Mouse (Mus musculus) neural tube, embryonic 15.5 days (tissue): ENCODE measurements around the gene Tnip1. TPM values are rescaled to one million over a fixed set of nuclear protein-coding genes. Genes with fewer than 3 reads are reported as not detected.
"Not testable (repeated sequence)": the region's sequence is repeated elsewhere in the genome, so short reads cannot be mapped to it uniquely, and the experiment has no call there.

ENCODE experiments used
- ATAC-seq: fragments of 200-750 bp; cut with Nextera tagmentation; 2 replicates; pipeline ENCODE4 v1.8.0; 2017; ENCODE audit warnings: mild to moderate bottlenecking, moderate TSS enrichment, moderate library complexity; ENCODE audit not compliant: low FRiP score
- H3K27ac ChIP-seq: fragments of 300-500 bp; sonication (generic); replicated peaks from 2 replicates; pipeline ENCODE4 v1.5.1; 2015; ENCODE audit warnings: mild to moderate bottlenecking, inconsistent platforms
- H3K27me3 ChIP-seq: fragments of 300-500 bp; sonication (generic); replicated peaks from 2 replicates; pipeline ENCODE4 v1.6.1; 2015; ENCODE audit warnings: inconsistent platforms
- H3K36me3 ChIP-seq: fragments of 300-500 bp; sonication (generic); 2 replicates; pipeline ENCODE4 v1.6.1; 2015; ENCODE audit warnings: inconsistent platforms
- H3K4me1 ChIP-seq: fragments of 300-500 bp; sonication (generic); 2 replicates; pipeline ENCODE4 v1.6.1; 2015; ENCODE audit warnings: inconsistent platforms
- H3K4me2 ChIP-seq: fragments of 300-500 bp; sonication (generic); 2 replicates; pipeline ENCODE4 v1.6.1; 2015; ENCODE audit warnings: inconsistent platforms, mild to moderate bottlenecking, moderate library complexity
- H3K4me3 ChIP-seq: fragments of 300-500 bp; sonication (generic); replicated peaks from 2 replicates; pipeline ENCODE4 v1.5.1; 2015; ENCODE audit warnings: mild to moderate bottlenecking, inconsistent platforms
- H3K9ac ChIP-seq: fragments of 300-500 bp; sonication (generic); replicated peaks from 2 replicates; pipeline ENCODE4 v1.6.1; 2015; ENCODE audit warnings: mild to moderate bottlenecking, inconsistent platforms
- H3K9me3 ChIP-seq: fragments of 300-500 bp; sonication (generic); replicated peaks from 2 replicates; pipeline ENCODE4 v1.6.1; 2016; ENCODE audit warnings: inconsistent platforms
- WGBS: fragments of 180-500 bp; shearing (Covaris S2); methylation state at CpG from one replicate; pipeline ENCODE4 v1.1.7; 2015; ENCODE audit warnings: mixed read lengths; 5-methylcytosine and 5-hydroxymethylcytosine counted together
- polyA plus RNA-seq: library from polyadenylated mRNA; unstranded; fragments of >200 nt; fragmentation: Nextera tagmentation; extraction: Ambion mirVana; gene quantifications from 2 replicates; pipeline ENCODE4 v1.2.1, GENCODE M21; 2015

Gene Tnip1
- polyA plus RNA-seq, 1 experiment from 2014 or later, result 20.0 TPM

DNA sequence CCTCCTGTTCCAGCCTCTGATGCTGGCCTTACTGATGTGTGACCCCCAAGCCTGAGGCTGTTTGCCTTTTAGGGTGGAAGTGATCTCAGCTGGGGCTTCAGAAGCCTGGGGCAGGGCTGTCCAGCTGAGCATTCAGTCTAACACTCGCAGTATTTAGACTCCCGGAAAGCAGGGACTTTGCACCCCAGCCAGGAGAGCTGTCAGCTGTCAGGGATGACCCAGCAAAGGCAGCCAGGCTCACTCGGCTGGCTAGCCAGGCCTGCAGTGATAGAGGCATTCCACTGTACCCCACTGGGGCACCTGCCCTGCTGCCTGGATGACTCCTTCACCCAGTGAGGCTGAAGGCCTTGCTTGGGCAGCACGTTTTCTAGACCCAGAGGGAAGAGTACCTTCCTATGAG, 56.8 kb downstream of the Tnip1 start:
- ATAC-seq, result no peak
- H3K27me3 ChIP-seq, result no peaks in the 10 kb centered on the region
- H3K4me1 ChIP-seq, result peaks cover 14% of the 10 kb centered on the region
- no peak overlapping the region for H3K4me3 ChIP-seq
- WGBS, result 73% methylated on average over 4 of the region's 4 CpGs
- no peak overlapping the region for H3K9ac ChIP-seq
- H3K9me3 ChIP-seq, result no peaks in the 10 kb centered on the region
- no peak overlapping the region for H3K4me2 ChIP-seq
- peaks cover 13% of the 10 kb centered on the region for H3K36me3 ChIP-seq
- H3K27ac ChIP-seq, result no peak overlapping the region

DNA sequence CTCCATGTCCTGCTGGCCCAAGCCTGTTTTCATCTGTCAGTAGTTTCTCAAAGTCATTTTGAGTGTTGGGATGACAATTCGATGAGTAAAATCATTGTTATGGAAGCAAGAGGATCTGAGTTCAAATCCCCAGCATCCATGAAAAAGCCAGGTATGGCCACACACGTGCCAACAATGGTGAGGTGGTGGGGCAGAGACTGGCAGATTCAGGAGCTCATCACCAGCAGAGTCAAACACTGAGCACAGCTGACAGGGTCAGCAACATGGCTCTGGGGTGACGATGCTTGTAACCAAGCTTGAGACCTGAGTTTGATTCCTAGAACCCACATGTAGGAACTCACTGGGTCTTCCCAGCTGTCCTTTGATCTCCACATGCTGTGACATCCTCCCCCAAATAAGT, 57.6 kb downstream of the Tnip1 start:
- ATAC-seq, result no peak
- H3K27me3 ChIP-seq, result no peaks in the 10 kb centered on the region
- H3K4me2 ChIP-seq, result no peak overlapping the region
- H3K36me3 ChIP-seq, result peaks cover 6% of the 10 kb centered on the region; the same call in 1 of the 2 replicates
- no peak overlapping the region for H3K4me3 ChIP-seq
- H3K9ac ChIP-seq, result no peak overlapping the region
- WGBS, result 79% methylated on average over 3 of the region's 3 CpGs
- peaks cover 14% of the 10 kb centered on the region for H3K4me1 ChIP-seq
- H3K27ac ChIP-seq, result no peak overlapping the region
- H3K9me3 ChIP-seq, result no peaks in the 10 kb centered on the region

DNA sequence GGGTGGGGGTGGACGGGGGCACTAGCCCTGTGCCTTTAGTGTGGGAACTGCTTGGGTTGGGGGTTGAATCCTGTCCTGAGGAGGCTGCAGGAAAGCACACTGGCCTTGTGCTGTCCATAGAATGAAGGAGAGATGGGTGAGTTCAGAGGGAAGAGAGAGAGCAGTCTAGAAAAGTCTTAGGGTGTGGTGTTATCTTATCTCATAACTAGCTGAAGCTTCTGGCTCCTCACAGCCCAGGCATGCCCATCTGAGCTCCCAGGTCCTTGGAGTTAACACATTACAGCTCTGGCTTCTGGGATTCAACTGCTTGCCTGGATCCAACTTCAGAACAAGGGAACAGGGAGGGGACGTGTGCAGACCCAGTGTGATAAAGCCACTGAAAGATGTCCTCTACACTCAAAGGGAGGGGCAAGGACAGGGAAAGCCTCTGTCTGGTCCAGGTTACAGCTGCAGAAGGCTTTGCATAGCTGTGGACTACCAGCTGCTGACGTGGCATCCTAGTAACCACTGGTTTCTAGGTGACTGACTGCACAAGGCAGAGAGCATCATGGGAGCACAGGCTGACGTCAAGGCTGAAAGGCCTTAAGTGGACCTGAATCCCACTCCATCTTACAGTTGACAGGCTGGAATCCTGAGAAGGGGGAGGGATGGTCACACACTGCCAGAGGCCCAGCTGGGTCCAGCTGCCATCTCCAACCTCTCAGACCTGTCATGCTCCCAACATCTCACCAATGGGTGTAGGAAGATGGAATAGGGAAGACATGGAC, 58.6 kb downstream of the Tnip1 start:
- WGBS, result 45% methylated on average over 4 of the region's 4 CpGs
- no peak overlapping the region for H3K9ac ChIP-seq
- no peak overlapping the region for H3K4me3 ChIP-seq
- ATAC-seq, result no peak
- peaks cover 14% of the 10 kb centered on the region for H3K4me1 ChIP-seq
- H3K9me3 ChIP-seq, result no peaks in the 10 kb centered on the region
- H3K36me3 ChIP-seq, result no peaks in the 10 kb centered on the region
- H3K27me3 ChIP-seq, result no peaks in the 10 kb centered on the region
- H3K27ac ChIP-seq, result no peak overlapping the region
- H3K4me2 ChIP-seq, result peak overlapping the region; percentile 88; the same call in 1 of the 2 replicates

DNA sequence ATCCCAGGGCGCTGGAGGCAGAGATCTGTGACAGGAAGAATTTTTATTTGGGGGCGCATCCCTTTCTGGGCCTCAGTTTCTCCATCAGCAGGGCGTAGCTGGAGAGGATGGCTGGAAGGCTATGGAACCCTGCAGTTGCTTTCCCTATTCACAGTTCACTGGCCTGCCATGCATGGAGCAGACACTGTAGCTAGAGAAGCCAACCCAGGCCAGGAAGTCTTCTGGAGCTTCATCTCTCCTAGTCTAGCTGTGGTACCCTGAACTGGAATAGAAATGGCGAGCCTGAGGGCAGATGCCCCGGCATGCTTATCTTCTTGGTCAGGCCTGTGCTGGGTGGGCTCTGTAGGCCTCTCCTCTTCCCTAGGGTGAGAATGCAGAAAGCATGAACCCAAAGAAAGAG, 59.4 kb downstream of the Tnip1 start:
- Histone ChIP-seq H3K36me3 (no peaks in the 10 kb centered on the region), H3K4me2 (peak overlapping the region; percentile 88), H3K9ac (peak overlapping the region; percentile 57; the same call in 1 of the 2 replicates), H3K4me1 (peaks cover 14% of the 10 kb centered on the region), H3K9me3 (no peaks in the 10 kb centered on the region), H3K27me3 (no peaks in the 10 kb centered on the region), H3K27ac (no peak overlapping the region), H3K4me3 (peak overlapping the region; percentile 53)
- 79% methylated on average over 5 of the region's 5 CpGs for WGBS
- no peak for ATAC-seq

DNA sequence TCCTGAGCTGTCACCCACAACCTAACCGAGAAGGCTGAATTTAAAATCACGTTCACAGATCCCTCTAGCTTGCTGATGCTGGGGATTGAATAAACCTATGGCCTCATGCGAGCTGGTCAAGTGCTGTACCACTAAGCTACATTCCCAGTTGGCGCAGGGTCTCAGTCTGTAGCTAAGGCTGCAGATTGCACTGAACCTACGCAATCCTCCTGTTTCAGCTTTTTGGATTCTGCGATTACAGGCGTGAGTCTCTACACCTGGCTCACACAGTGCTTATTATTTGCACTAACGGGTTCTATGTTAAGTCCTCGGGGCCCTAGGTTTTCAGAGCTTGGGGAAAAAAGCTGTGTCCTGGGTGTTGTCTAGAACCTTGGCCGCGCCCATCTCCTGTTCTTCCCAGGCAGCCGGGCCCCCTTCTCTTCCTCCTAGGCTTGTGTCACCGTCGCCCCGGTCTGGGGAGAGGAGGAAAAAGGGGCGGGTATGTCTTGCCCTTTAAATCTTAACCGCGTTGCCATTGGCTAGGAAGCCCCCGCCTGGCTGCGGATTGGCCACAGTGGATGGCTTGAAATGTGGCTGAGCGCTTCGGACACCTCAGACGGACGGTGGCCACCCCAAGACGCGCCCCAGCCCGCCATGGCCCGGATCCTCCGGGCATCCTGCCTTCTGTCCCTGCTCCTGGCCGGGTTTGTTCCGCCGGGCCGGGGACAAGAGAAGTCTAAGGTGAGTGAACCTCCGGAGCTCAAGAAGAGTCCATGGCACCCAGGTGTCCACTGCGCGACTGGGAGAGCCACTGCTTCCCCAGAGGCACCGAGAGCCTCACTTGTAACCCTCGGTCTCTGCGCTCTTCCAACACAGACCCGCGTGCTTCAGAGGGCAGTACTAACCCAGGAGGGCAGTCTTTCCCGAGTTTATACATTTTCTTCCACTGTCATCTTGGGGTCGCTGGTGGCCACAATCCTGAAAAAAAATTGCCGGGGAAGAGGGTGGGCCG, 60.1 kb downstream of the Tnip1 start, which contains the start of gene Gpx3:
Gpx3 (plus strand) TSS at position 121 of the 991 bp plus-strand sequence.
- Histone ChIP-seq H3K4me3 (peak within 1 kb of the TSS; percentile 53), H3K9me3 (no peaks in the 10 kb centered on the region), H3K4me1 (peaks cover 14% of the 10 kb centered on the region), H3K9ac (peak within 1 kb of the TSS; percentile 57), H3K27me3 (no peaks in the 10 kb centered on the region), H3K36me3 (no peaks in the 10 kb centered on the region), H3K4me2 (peak within 1 kb of the TSS; percentile 88), H3K27ac (no peak within 1 kb of the TSS)
- ATAC-seq, result peak; percentile 95
- 13% methylated on average over 45 of the region's 45 CpGs for WGBS

DNA sequence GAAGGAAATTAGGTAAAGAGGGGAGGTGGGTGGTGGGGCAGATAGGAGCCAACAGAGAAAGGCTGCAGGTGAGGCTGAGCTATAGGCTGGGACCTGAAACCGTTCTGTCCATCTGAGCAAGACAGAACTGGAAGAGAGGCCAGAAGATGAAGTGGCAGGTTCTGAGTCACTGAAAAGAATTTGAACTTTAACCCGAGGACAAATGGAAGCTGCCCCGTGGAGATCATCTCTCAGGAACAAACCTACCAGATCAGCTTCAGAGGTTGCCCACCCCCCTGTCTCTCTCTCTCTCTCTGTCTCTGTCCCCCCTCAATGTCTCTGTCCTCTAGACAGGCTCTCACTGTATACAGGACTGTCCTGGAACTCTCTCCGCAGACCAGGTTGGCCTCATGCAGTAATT, 63.1 kb downstream of the Tnip1 start:
- Histone ChIP-seq H3K36me3 (no peaks in the 10 kb centered on the region), H3K4me1 (peaks cover 14% of the 10 kb centered on the region), H3K27ac (no peak overlapping the region), H3K4me3 (no peak overlapping the region), H3K9ac (no peak overlapping the region), H3K9me3 (no peaks in the 10 kb centered on the region), H3K27me3 (no peaks in the 10 kb centered on the region), H3K4me2 (no peak overlapping the region)
- 83% methylated on average over 4 of the region's 4 CpGs for WGBS
- ATAC-seq, result no peak

DNA sequence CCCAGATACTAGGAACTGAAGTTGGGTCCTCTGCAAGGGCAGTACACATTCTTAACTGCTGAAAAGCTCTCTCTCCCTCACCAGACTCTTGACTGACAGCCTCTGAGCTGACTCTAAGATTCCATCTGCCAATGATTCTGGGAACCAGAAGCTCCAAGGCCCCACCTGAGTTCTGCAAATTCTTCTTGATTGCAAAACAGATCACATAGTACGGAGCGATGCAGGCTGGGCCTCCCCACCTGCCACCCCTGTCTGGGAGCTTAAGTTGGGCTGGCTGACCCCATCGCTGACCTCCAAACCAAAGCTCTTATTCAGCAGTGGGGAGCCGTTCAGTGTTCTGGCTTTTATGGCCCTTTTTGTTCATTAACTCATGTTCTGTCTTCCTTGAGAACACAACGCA, 65.2 kb downstream of the Tnip1 start:
- Histone ChIP-seq H3K4me2 (no peak overlapping the region), H3K9ac (no peak overlapping the region)
- WGBS, result 25% methylated on average over 5 of the region's 5 CpGs

DNA sequence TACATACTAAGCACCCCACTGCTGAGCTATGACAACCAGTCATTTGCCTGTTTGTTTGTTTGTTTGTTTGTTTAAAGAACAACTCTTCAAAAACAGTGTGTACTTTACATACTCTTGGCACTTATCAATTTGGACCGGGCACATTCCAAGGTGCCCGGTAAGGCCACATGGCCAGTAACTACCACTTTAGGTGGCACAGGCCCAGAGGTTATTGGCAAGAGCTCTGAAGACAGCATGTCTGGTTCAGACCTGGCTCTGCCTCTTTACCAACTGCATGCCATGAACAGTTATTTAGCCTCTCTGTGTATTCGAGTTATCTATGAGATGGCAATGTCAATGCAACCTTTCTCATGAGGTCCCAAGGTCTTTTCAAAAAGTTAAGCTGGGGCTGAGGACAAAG, 66.1 kb downstream of the Tnip1 start:
- not testable (repeated sequence) for H3K36me3 ChIP-seq, H3K27me3 ChIP-seq, H3K9me3 ChIP-seq, H3K4me2 ChIP-seq, H3K4me3 ChIP-seq, ATAC-seq, H3K9ac ChIP-seq, H3K27ac ChIP-seq, H3K4me1 ChIP-seq
- 93% methylated on average over 3 of the region's 3 CpGs for WGBS

More for the DNA sequence above, 65.2 kb downstream of the Tnip1 start:
- Histone ChIP-seq H3K9me3 (no peaks in the 10 kb centered on the region), H3K27me3 (no peaks in the 10 kb centered on the region), H3K4me1 (0 out of 2 replicates have a peak, but pooled peaks cover 4% of the 10 kb centered on the region), H3K4me3 (no peak overlapping the region), H3K27ac (no peak overlapping the region), H3K36me3 (no peaks in the 10 kb centered on the region)
- ATAC-seq, result no peak

DNA sequence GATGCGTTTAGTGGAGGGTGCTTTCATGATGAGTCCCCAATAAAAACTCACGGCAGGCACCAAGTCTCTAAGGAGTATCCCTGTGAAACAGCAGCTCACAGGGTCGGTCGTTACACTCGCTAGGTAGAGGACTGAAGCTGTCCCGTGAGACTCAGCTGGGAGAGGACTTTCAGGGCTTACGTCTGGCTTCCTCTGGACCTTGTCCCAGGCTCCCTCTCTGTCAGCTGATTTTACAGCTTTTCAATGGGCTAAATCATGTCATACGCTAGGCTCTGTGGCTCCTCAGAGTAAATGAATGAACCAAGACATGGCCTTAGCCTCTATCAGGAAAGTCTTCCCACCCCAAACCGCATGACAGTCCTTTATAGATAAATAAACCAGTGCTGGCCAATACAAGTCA, 68.1 kb downstream of the Tnip1 start:
- no peaks in the 10 kb centered on the region for H3K4me1 ChIP-seq
- H3K9ac ChIP-seq, result no peak overlapping the region
- H3K9me3 ChIP-seq, result no peaks in the 10 kb centered on the region
- no peak for ATAC-seq
- no peaks in the 10 kb centered on the region for H3K27me3 ChIP-seq
- no peaks in the 10 kb centered on the region for H3K36me3 ChIP-seq
- WGBS, result 37% methylated on average over 9 of the region's 9 CpGs
- no peak overlapping the region for H3K4me2 ChIP-seq
- H3K27ac ChIP-seq, result no peak overlapping the region
- H3K4me3 ChIP-seq, result no peak overlapping the region

DNA sequence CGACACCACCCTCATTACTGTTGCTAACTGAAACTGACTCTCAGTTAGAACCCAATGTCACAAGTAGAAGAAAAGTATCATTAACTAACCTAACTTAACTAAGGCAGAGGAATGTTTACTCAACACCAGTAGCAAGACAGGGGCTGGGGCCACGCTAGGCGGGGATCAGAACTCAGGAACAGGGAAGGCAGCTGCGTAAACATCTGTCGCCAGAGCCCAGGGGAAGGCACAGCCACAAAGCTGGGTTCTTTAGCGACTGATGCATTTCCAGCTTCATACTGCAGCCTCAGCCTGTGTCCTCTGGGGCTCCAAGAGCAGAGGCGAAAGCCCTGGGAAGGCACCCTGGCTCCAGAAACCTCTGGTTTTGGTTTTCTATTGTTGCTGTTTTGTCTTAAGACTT, 70.6 kb downstream of the Tnip1 start:
- no peaks in the 10 kb centered on the region for H3K36me3 ChIP-seq
- no peaks in the 10 kb centered on the region for H3K9me3 ChIP-seq
- no peaks in the 10 kb centered on the region for H3K27me3 ChIP-seq
- no peak for ATAC-seq
- no peaks in the 10 kb centered on the region for H3K4me1 ChIP-seq
- H3K4me3 ChIP-seq, result no peak overlapping the region
- no peak overlapping the region for H3K27ac ChIP-seq
- 63% methylated on average over 7 of the region's 7 CpGs for WGBS
- no peak overlapping the region for H3K9ac ChIP-seq
- no peak overlapping the region for H3K4me2 ChIP-seq

DNA sequence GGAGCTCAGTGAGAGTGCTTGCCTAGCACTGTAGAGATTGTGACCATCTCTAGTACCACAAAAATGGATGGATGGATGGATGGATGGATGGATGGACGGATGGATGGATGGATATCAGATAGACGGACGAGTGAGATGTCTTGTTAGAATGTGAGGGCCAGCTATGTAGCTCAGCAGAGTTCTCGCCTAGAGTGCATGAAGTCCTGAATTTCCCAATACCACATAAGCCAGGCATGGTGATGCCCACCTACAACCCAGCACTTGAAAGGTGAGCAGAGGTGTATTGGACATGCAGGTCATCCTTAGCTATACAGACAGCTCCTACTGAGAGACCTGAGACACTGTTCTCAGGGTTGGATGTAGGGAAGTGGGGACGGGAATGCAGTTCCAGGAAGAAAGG, 71.4 kb downstream of the Tnip1 start:
- Histone ChIP-seq H3K4me3 (no peak overlapping the region), H3K36me3 (no peaks in the 10 kb centered on the region), H3K27me3 (no peaks in the 10 kb centered on the region), H3K4me2 (no peak overlapping the region), H3K9ac (no peak overlapping the region), H3K9me3 (no peaks in the 10 kb centered on the region), H3K4me1 (no peaks in the 10 kb centered on the region), H3K27ac (no peak overlapping the region)
- WGBS, result 88% methylated on average over 5 of the region's 5 CpGs
- ATAC-seq, result no peak
